Mouse (Mus musculus): ENCODE results near the gene Olfr1186. TPM values are rescaled to one million over a fixed set of nuclear protein-coding genes. Genes with fewer than 3 reads are reported as not detected.

Gene Olfr1186
- not detected for polyA plus RNA-seq (2014; fragmentation: Illumina TruSeq; extraction: RNeasy Lipid Tissue Mini Kit (QIAGEN cat#74804))

GRCm38 (mm10) chr2:88518251-88518650 lies at the start of gene Olfr1186:
TSS of gene Olfr1186 (plus strand) at chr2:88518551.

GRCm38 (mm10) chr2:88483298-88483697 lies 35.1 kb upstream of the Olfr1186 start, which contains the start of gene Olfr1184:
TSS of gene Olfr1184 (plus strand) at chr2:88483598.

GRCm38 (mm10) chr2:88493020-88493419 lies 25.3 kb upstream of the Olfr1186 start, which contains the start of gene Olfr1185-ps1:
TSS of gene Olfr1185-ps1 (plus strand) at chr2:88493320.

GRCm38 (mm10) chr2:88556635-88557034 lies 38.3 kb downstream of the Olfr1186 start, which contains the start of gene Olfr1188:
TSS of gene Olfr1188 (plus strand) at chr2:88556935.

Other genes starting within 250 kb of the Olfr1186 start
- gene Olfr1173, start 238.7 kb upstream of the Olfr1186 start, polyA plus RNA-seq (2014; fragmentation: Illumina TruSeq; extraction: RNeasy Lipid Tissue Mini Kit (QIAGEN cat#74804)): 0.20 TPM
- gene Olfr1174-ps, start 203.4 kb upstream of the Olfr1186 start, polyA plus RNA-seq (2014; fragmentation: Illumina TruSeq; extraction: RNeasy Lipid Tissue Mini Kit (QIAGEN cat#74804)): not detected
- gene Olfr1175-ps, start 191.3 kb upstream of the Olfr1186 start, polyA plus RNA-seq (2014; fragmentation: Illumina TruSeq; extraction: RNeasy Lipid Tissue Mini Kit (QIAGEN cat#74804)): not detected
- gene Olfr1176, start 181.8 kb upstream of the Olfr1186 start, polyA plus RNA-seq (2014; fragmentation: Illumina TruSeq; extraction: RNeasy Lipid Tissue Mini Kit (QIAGEN cat#74804)): not detected
- gene Olfr1177-ps, start 172.1 kb upstream of the Olfr1186 start, polyA plus RNA-seq (2014; fragmentation: Illumina TruSeq; extraction: RNeasy Lipid Tissue Mini Kit (QIAGEN cat#74804)): not detected
- not detected for gene Olfr1178, start 131.5 kb upstream of the Olfr1186 start, polyA plus RNA-seq (2014; fragmentation: Illumina TruSeq; extraction: RNeasy Lipid Tissue Mini Kit (QIAGEN cat#74804))
- gene Olfr1179, start 112.1 kb upstream of the Olfr1186 start, polyA plus RNA-seq (2014; fragmentation: Illumina TruSeq; extraction: RNeasy Lipid Tissue Mini Kit (QIAGEN cat#74804)): not detected
- gene Olfr1180, start 99.4 kb upstream of the Olfr1186 start, polyA plus RNA-seq (2014; fragmentation: Illumina TruSeq; extraction: RNeasy Lipid Tissue Mini Kit (QIAGEN cat#74804)): not detected
- gene Olfr1181, start 92.4 kb upstream of the Olfr1186 start, polyA plus RNA-seq (2014; fragmentation: Illumina TruSeq; extraction: RNeasy Lipid Tissue Mini Kit (QIAGEN cat#74804)): not detected
- not detected for gene Gm13757, start 69.4 kb upstream of the Olfr1186 start, polyA plus RNA-seq (2014; fragmentation: Illumina TruSeq; extraction: RNeasy Lipid Tissue Mini Kit (QIAGEN cat#74804))
- gene Olfr1183, start 63.7 kb upstream of the Olfr1186 start, polyA plus RNA-seq (2014; fragmentation: Illumina TruSeq; extraction: RNeasy Lipid Tissue Mini Kit (QIAGEN cat#74804)): not detected
- not detected for gene Olfr1184, start 35.0 kb upstream of the Olfr1186 start, polyA plus RNA-seq (2014; fragmentation: Illumina TruSeq; extraction: RNeasy Lipid Tissue Mini Kit (QIAGEN cat#74804))
- not detected for gene Olfr1185-ps1, start 25.2 kb upstream of the Olfr1186 start, polyA plus RNA-seq (2014; fragmentation: Illumina TruSeq; extraction: RNeasy Lipid Tissue Mini Kit (QIAGEN cat#74804))
- not detected for gene Olfr1188, start 38.4 kb downstream of the Olfr1186 start, polyA plus RNA-seq (2014; fragmentation: Illumina TruSeq; extraction: RNeasy Lipid Tissue Mini Kit (QIAGEN cat#74804))
- not detected for gene Olfr1189, start 67.9 kb downstream of the Olfr1186 start, polyA plus RNA-seq (2014; fragmentation: Illumina TruSeq; extraction: RNeasy Lipid Tissue Mini Kit (QIAGEN cat#74804))
- not detected for gene Olfr1191-ps1, start 122.0 kb downstream of the Olfr1186 start, polyA plus RNA-seq (2014; fragmentation: Illumina TruSeq; extraction: RNeasy Lipid Tissue Mini Kit (QIAGEN cat#74804))
- not detected for gene Olfr1192-ps1, start 130.0 kb downstream of the Olfr1186 start, polyA plus RNA-seq (2014; fragmentation: Illumina TruSeq; extraction: RNeasy Lipid Tissue Mini Kit (QIAGEN cat#74804))
- not detected for gene Olfr1193, start 157.1 kb downstream of the Olfr1186 start, polyA plus RNA-seq (2014; fragmentation: Illumina TruSeq; extraction: RNeasy Lipid Tissue Mini Kit (QIAGEN cat#74804))
- gene Olfr1195, start 170.6 kb downstream of the Olfr1186 start, polyA plus RNA-seq (2014; fragmentation: Illumina TruSeq; extraction: RNeasy Lipid Tissue Mini Kit (QIAGEN cat#74804)): not detected
- gene Olfr1196, start 186.0 kb downstream of the Olfr1186 start, polyA plus RNA-seq (2014; fragmentation: Illumina TruSeq; extraction: RNeasy Lipid Tissue Mini Kit (QIAGEN cat#74804)): not detected
- gene Olfr1197, start 213.8 kb downstream of the Olfr1186 start, polyA plus RNA-seq (2014; fragmentation: Illumina TruSeq; extraction: RNeasy Lipid Tissue Mini Kit (QIAGEN cat#74804)): 0.40 TPM
- gene Olfr1198, start 232.8 kb downstream of the Olfr1186 start, polyA plus RNA-seq (2014; fragmentation: Illumina TruSeq; extraction: RNeasy Lipid Tissue Mini Kit (QIAGEN cat#74804)): not detected
- gene Olfr1199, start 241.9 kb downstream of the Olfr1186 start, polyA plus RNA-seq (2014; fragmentation: Illumina TruSeq; extraction: RNeasy Lipid Tissue Mini Kit (QIAGEN cat#74804)): not detected